Mouse (Mus musculus) hindbrain, postnatal 0 days (tissue): ENCODE data around the gene Cops4. TPM values are rescaled to one million over a fixed set of nuclear protein-coding genes. Genes with fewer than 3 reads are reported as not detected.

ENCODE experiments used
- ATAC-seq: fragments of 200-750 bp; cut with Nextera tagmentation; 2 replicates; pipeline ENCODE4 v1.8.0; 2017; ENCODE audit warnings: mild to moderate bottlenecking, moderate TSS enrichment, moderate library complexity
- DNase-seq: peaks from one replicate; pipeline ENCODE4 v3.0.0-alpha.2; 2015; ENCODE audit warnings: low spot score
- H3K27ac ChIP-seq: fragments of 300-500 bp; sonication (generic); 2 replicates; pipeline ENCODE4 v1.5.1; 2014; ENCODE audit warnings: mild to moderate bottlenecking
- H3K27me3 ChIP-seq: fragments of 300-500 bp; sonication (generic); 2 replicates; pipeline ENCODE4 v1.6.1; 2014; ENCODE audit warnings: low read length, mixed read lengths; ENCODE audit not compliant: insufficient read depth
- H3K36me3 ChIP-seq: fragments of 300-500 bp; sonication (generic); 2 replicates; pipeline ENCODE4 v1.6.1; 2014; ENCODE audit warnings: low read length, mixed read lengths; ENCODE audit not compliant: insufficient read depth
- H3K4me1 ChIP-seq: fragments of 300-500 bp; sonication (generic); 2 replicates; pipeline ENCODE4 v1.6.1; 2014; ENCODE audit warnings: antibody characterized with exemption, low read length, mixed read lengths; ENCODE audit not compliant: insufficient read depth
- H3K4me2 ChIP-seq: fragments of 300-500 bp; sonication (generic); 2 replicates; pipeline ENCODE4 v1.6.1; 2014; ENCODE audit warnings: low read depth, mild to moderate bottlenecking, low read length, moderate library complexity, mixed read lengths
- H3K4me3 ChIP-seq: fragments of 300-500 bp; sonication (generic); 2 replicates; pipeline ENCODE4 v1.5.1; 2014; ENCODE audit warnings: low read length
- H3K9ac ChIP-seq: fragments of 300-500 bp; sonication (generic); replicated peaks from 2 replicates; pipeline ENCODE4 v1.6.1; 2014; ENCODE audit warnings: mild to moderate bottlenecking, low read length, moderate library complexity, mixed read lengths
- H3K9me3 ChIP-seq: fragments of 300-500 bp; sonication (generic); 2 replicates; pipeline ENCODE4 v1.6.1; 2016; ENCODE audit warnings: low read length, mixed read lengths
- CTCF ChIP-seq: IDR thresholded peaks from 2 replicates; pipeline ENCODE4 v1.5.1; 2016; ENCODE audit warnings: antibody characterized with exemption, control low read depth, low read depth
- WGBS: fragments of 180-500 bp; shearing (Covaris S2); extraction: QIAGEN DNeasy Blood & Tissue Kit; methylation state at CpG from one replicate; pipeline ENCODE4 v1.1.7; 2014; 5-methylcytosine and 5-hydroxymethylcytosine counted together
- polyA plus RNA-seq: library from polyadenylated mRNA; unstranded; fragments of >200 nt; fragmentation: Nextera tagmentation; extraction: Ambion mirVana; gene quantifications from 2 replicates; pipeline ENCODE4 v1.2.1, GENCODE M21; 2015
- total RNA-seq: library from RNA; depleted of rRNA; stranded (reverse); fragments of >200 nt; gene quantifications from 2 replicates; pipeline ENCODE4 v1.2.3, GENCODE M21; 2014

Cops4 gene
- total and polyA plus RNA-seq, 2 experiments from 2014 or later, result 97.5 to 169 TPM

DNA sequence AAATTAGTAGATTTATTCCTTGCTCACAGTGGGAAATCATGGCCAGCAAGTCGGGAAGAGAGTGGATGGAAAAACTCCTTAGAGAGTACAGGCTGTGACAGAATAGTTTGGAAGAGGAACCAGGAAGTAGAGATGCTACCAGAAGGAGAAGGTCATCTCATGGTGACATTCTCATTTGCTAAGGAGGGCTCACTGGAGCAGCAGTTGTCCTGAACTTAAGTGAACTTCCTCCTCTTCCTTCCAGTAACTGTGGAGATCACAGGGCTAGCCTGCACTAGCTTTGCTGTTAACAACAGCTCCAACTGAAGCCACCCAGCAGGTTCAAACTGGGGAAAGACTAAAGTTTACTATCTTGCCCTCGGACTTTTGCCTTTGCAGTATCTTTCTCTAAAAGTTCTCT, 48.7 kb downstream of the Cops4 start:
- Histone ChIP-seq H3K36me3 (no peaks in the 10 kb centered on the region), H3K4me3 (no peak overlapping the region), H3K27ac (no peak overlapping the region), H3K27me3 (no peaks in the 10 kb centered on the region), H3K9ac (no peak overlapping the region), H3K4me2 (no peak overlapping the region), H3K9me3 (no peaks in the 10 kb centered on the region), H3K4me1 (no peaks in the 10 kb centered on the region)
- TF ChIP-seq CTCF, result no peak
- WGBS, result 81% methylated on average over 2 of the region's 2 CpGs
- ATAC-seq (no peak), DNase-seq (no peak)

DNA sequence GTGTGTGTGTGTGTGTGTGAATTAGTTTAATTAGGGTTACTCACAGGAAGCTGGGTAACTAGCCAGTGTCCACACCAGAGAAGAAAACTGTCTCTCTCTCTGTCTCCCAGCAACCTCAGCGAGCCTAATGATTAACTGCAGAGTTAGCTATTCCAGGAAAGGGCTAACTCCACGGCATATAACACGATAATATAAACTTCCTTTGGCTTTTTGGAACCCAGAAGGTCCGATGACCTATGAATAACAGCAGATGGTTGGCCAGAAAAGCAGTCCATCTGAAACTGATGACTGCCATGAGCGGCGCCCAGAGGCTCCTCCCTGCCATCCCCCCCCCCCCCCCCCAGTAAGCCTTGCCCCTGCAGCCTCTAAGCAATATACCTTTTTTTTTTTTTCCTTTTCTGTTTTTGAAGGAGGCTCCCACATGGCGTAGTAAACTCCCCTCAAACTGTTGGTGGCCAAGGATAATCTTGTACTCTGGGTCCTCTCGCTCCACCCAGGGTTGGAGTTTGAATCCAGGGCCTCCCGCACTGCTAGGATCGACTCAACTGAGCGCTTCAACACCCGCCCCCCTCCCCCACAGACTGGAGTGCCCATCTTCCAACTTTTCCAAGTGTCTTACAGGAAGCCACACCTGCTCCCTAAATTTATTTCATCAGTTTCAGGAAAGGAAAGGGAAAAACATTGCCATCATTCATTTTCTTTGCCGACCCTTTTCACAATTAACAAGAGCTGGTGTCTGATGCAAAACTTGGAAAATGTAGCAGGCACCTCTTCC, 49.3 kb downstream of the Cops4 start:
- no peak overlapping the region for H3K4me3 ChIP-seq
- no peak overlapping the region for H3K4me2 ChIP-seq
- H3K4me1 ChIP-seq, result no peaks in the 10 kb centered on the region
- DNase-seq (no peak), ATAC-seq (no peak)
- no peak overlapping the region for H3K9ac ChIP-seq
- no peak for TF ChIP-seq CTCF
- no peaks in the 10 kb centered on the region for H3K36me3 ChIP-seq
- no peak overlapping the region for H3K27ac ChIP-seq
- H3K27me3 ChIP-seq, result no peaks in the 10 kb centered on the region
- 80% methylated on average over 13 of the region's 13 CpGs for WGBS
- no peaks in the 10 kb centered on the region for H3K9me3 ChIP-seq

DNA sequence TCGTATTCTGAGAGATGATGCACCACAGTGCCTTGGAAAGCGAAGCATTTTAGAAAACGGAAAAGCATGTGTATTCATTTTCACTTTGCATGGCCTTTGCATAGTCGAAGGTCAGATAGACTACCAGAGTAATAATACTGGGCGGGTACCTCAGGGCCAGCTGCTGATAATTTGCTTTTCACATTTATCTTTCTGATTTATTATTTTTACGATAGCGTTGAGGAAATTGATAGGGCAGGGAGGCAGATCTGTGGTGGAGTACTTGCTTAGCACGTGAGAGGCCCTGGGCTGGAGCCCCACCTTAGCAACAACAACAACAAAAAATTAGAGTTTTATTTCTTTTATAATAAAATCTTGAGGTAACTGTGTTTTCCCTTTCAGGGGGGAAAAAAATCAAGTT, 50.1 kb downstream of the Cops4 start:
- Histone ChIP-seq H3K9ac (no peak overlapping the region), H3K4me3 (no peak overlapping the region), H3K4me1 (no peaks in the 10 kb centered on the region), H3K4me2 (no peak overlapping the region), H3K36me3 (no peaks in the 10 kb centered on the region), H3K27me3 (no peaks in the 10 kb centered on the region), H3K9me3 (no peaks in the 10 kb centered on the region), H3K27ac (no peak overlapping the region)
- 90% methylated on average over 8 of the region's 8 CpGs for WGBS
- no peak for TF ChIP-seq CTCF
- ATAC-seq (no peak), DNase-seq (no peak)

DNA sequence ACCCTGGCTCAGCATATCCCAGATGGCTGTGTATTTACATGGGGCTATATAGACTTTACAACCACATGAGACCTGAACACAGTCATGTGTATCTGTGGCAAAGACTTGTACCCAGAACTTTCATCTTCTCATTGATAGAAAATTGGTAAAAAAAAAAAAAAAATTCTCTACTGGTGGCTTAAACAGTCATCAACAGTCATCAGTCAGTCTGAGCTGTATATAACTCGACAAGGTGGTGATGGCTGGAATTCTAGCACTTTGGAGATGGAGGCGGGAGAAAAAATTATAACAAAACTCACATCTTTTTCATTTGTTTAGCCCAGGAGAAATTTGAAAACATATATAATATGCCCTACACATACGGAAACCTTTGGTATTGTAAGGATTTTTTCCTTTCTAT, 50.7 kb downstream of the Cops4 start:
- WGBS, result 94% methylated on average over 3 of the region's 3 CpGs

DNA sequence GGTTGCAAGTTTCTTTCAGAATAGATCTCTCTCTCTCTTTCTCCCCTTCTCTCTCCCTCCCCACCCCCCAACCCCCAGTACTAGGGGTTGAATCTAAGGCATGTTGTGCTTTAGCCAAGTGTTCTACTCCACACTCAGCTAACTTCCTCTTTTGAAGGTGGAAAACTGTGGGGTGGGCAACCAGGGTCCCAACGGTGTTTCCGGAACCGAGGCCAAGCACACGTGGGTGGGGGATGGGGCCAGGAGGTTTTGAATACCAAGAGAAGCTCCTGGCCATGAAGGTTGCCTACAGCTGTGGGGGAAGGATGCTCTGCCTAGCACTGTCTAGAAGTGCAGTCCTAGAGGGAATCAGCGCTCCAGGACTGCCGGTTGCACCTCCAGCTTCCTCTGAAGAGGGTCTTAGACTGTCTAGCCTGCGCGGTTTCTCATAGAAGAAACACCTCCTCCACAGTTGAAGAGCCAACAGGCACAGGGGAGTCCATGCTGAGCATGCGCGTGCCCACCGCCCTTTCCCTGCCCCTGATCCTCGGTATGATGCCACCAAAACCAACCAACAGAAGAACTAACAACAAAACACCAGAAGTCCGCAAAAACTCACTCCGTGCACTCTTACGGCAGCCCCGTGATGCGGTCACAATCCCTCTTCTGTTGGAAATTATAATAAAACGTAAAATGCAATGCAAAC, 51.3 kb downstream of the Cops4 start:
- ATAC-seq (no peak), DNase-seq (no peak)
- no peak overlapping the region for H3K27ac ChIP-seq
- H3K27me3 ChIP-seq, result no peaks in the 10 kb centered on the region
- H3K4me3 ChIP-seq, result no peak overlapping the region
- WGBS, result 76% methylated on average over 18 of the region's 18 CpGs
- no peak overlapping the region for H3K4me2 ChIP-seq
- no peaks in the 10 kb centered on the region for H3K36me3 ChIP-seq
- no peak overlapping the region for H3K9ac ChIP-seq
- H3K9me3 ChIP-seq, result no peaks in the 10 kb centered on the region
- no peak for TF ChIP-seq CTCF
- H3K4me1 ChIP-seq, result no peaks in the 10 kb centered on the region

More for the DNA sequence above, 50.7 kb downstream of the Cops4 start:
- H3K9ac ChIP-seq, result no peak overlapping the region
- DNase-seq (no peak), ATAC-seq (no peak)
- no peak overlapping the region for H3K4me3 ChIP-seq
- no peaks in the 10 kb centered on the region for H3K36me3 ChIP-seq
- no peak for TF ChIP-seq CTCF
- no peak overlapping the region for H3K27ac ChIP-seq
- no peak overlapping the region for H3K4me2 ChIP-seq
- H3K4me1 ChIP-seq, result no peaks in the 10 kb centered on the region
- H3K9me3 ChIP-seq, result no peaks in the 10 kb centered on the region
- no peaks in the 10 kb centered on the region for H3K27me3 ChIP-seq

DNA sequence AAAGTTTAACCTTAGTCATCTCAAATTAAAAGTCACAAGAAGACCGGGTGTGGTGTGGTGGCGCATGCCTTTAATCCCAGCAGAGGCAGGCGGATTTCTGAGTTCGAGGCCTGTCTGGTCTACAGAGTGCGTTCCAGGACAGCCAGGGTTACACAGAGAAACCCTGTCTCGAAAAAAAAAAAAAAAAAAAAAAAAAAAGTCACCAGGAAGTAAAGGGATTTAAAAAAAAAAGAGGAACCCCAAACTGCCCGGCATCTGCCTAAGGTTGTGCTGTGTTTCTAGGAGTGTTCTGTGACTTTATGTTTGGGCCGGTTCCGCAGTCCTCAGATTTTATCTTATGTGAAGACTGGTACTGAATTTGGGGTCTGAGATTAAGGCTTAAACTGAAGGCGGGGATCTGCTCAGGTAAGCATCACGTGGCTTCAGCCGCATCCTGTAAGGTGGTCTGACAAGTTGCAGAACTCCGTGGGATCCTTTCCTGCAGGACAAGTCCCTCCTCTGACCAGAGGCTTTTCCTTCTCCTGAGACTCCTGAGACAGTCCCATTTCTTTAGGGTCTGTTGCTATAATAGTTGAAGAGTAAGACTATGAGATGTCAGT, 52.0 kb downstream of the Cops4 start:
- Histone ChIP-seq H3K9ac (no peak overlapping the region), H3K4me3 (no peak overlapping the region), H3K36me3 (no peaks in the 10 kb centered on the region), H3K4me1 (no peaks in the 10 kb centered on the region), H3K9me3 (no peaks in the 10 kb centered on the region), H3K4me2 (no peak overlapping the region), H3K27me3 (no peaks in the 10 kb centered on the region), H3K27ac (no peak overlapping the region)
- no peak for TF ChIP-seq CTCF
- WGBS, result 78% methylated on average over 13 of the region's 13 CpGs
- DNase-seq, result no peak
- no peak for ATAC-seq
